Mouse (Mus musculus) kidney, embryonic 14.5 days (tissue): ENCODE data around the gene Vamp1. TPM values are rescaled to one million over a fixed set of nuclear protein-coding genes. Genes with fewer than 3 reads are reported as not detected.

ENCODE experiments used
- microRNA-seq: library from miRNA; unstranded; fragments of <30 nt; microRNA quantifications from one replicate; pipeline ENCODE4, GENCODE M21; 2016
- polyA plus RNA-seq: library from polyadenylated mRNA; unstranded; fragments of >200 nt; fragmentation: Nextera tagmentation; extraction: Ambion mirVana; gene quantifications from 2 replicates; pipeline ENCODE4 v1.2.1, GENCODE M21; 2014

The Vamp1 gene
- polyA plus RNA-seq, 1 experiment from 2014 or later, result 2.0 TPM

Small RNAs within 50 kb of the gene (microRNA-seq; reads per million reads assigned to microRNA genes)
- gene Mir3098 (0.84 reads per million), gene Mir8113 (not detected)

Other genes with a start within 250 kb of the Vamp1 start
- gene Pianp, start 218.9 kb upstream of the Vamp1 start, polyA plus RNA-seq, result 1.0 and 1.2 TPM in 2 replicates
- 12.5 and 15.0 TPM in 2 replicates for gene Zfp384, start 206.4 kb upstream of the Vamp1 start, polyA plus RNA-seq
- 111 and 144 TPM in 2 replicates for gene Ing4, start 175.8 kb upstream of the Vamp1 start, polyA plus RNA-seq
- 14.0 and 14.7 TPM in 2 replicates for gene Acrbp, start 165.9 kb upstream of the Vamp1 start, polyA plus RNA-seq
- gene Lpar5, start 147.6 kb upstream of the Vamp1 start, polyA plus RNA-seq, result 0.43 and 0.45 TPM in 2 replicates
- 72.1 and 106 TPM in 2 replicates for gene Chd4, start 119.6 kb upstream of the Vamp1 start, polyA plus RNA-seq
- gene Nop2, start 83.6 kb upstream of the Vamp1 start, polyA plus RNA-seq, result 58.2 and 67.2 TPM in 2 replicates
- gene Iffo1, start 70.3 kb upstream of the Vamp1 start, polyA plus RNA-seq, result 7.0 and 7.4 TPM in 2 replicates
- 2,196 and 2,293 TPM in 2 replicates for gene Gapdh, start 49.1 kb upstream of the Vamp1 start, polyA plus RNA-seq
- gene Ncapd2, start 23.9 kb upstream of the Vamp1 start, polyA plus RNA-seq, result 99.6 and 150 TPM in 2 replicates
- 203 and 238 TPM in 2 replicates for gene Mrpl51, start 23.8 kb upstream of the Vamp1 start, polyA plus RNA-seq
- gene Tapbpl, start 16.3 kb downstream of the Vamp1 start, polyA plus RNA-seq, result 2.0 and 4.5 TPM in 2 replicates
- gene Cd27, start 21.5 kb downstream of the Vamp1 start, polyA plus RNA-seq, result 1.5 and 2.0 TPM in 2 replicates
- 0.29 TPM in 1 of 2 replicates, not detected in the other for gene Tuba3a, start 70.5 kb downstream of the Vamp1 start, polyA plus RNA-seq
- 54.0 and 54.3 TPM in 2 replicates for gene Ltbr, start 98.3 kb downstream of the Vamp1 start, polyA plus RNA-seq
- 2.5 and 3.3 TPM in 2 replicates for gene Scnn1a, start 105.1 kb downstream of the Vamp1 start, polyA plus RNA-seq
- 67.1 and 69.3 TPM in 2 replicates for gene Tnfrsf1a, start 133.8 kb downstream of the Vamp1 start, polyA plus RNA-seq
- gene Plekhg6, start 165.2 kb downstream of the Vamp1 start, polyA plus RNA-seq, result 3.8 and 6.1 TPM in 2 replicates